Mouse (Mus musculus) heart, embryonic 15.5 days (tissue): ENCODE data around the gene Ddx50. TPM values are rescaled to one million over a fixed set of nuclear protein-coding genes. Genes with fewer than 3 reads are reported as not detected.
A peak's percentile ranks its signal among the peaks of the same experiment; 100 is the strongest.

ENCODE experiments used
- ATAC-seq: fragments of 200-750 bp; cut with Nextera tagmentation; replicated peaks from 2 replicates; pipeline ENCODE4 v1.8.0; 2017; ENCODE audit warnings: low read depth, moderate TSS enrichment; ENCODE audit not compliant: insufficient number of reproducible peaks, insufficient read depth, low FRiP score
- H3K27ac ChIP-seq: fragments of 300-500 bp; sonication (generic); 2 replicates; pipeline ENCODE4 v1.5.1; 2015; ENCODE audit warnings: mild to moderate bottlenecking, inconsistent platforms
- H3K27me3 ChIP-seq: fragments of 300-500 bp; sonication (generic); 2 replicates; pipeline ENCODE4 v1.6.1; 2015; ENCODE audit warnings: inconsistent platforms
- H3K36me3 ChIP-seq: fragments of 300-500 bp; sonication (generic); 2 replicates; pipeline ENCODE4 v1.6.1; 2015; ENCODE audit warnings: mild to moderate bottlenecking, inconsistent platforms
- H3K4me1 ChIP-seq: fragments of 300-500 bp; sonication (generic); replicated peaks from 2 replicates; pipeline ENCODE4 v1.6.1; 2015; ENCODE audit warnings: inconsistent platforms
- H3K4me2 ChIP-seq: fragments of 300-500 bp; sonication (generic); 2 replicates; pipeline ENCODE4 v1.6.1; 2015; ENCODE audit warnings: inconsistent platforms, mild to moderate bottlenecking, moderate library complexity
- H3K4me3 ChIP-seq: fragments of 300-500 bp; sonication (generic); 2 replicates; pipeline ENCODE4 v1.5.1; 2015; ENCODE audit warnings: mild to moderate bottlenecking, inconsistent platforms
- H3K9ac ChIP-seq: fragments of 300-500 bp; sonication (generic); 2 replicates; pipeline ENCODE4 v1.6.1; 2015; ENCODE audit warnings: mild to moderate bottlenecking, inconsistent platforms
- H3K9me3 ChIP-seq: fragments of 300-500 bp; sonication (generic); replicated peaks from 2 replicates; pipeline ENCODE4 v1.6.1; 2016; ENCODE audit warnings: inconsistent platforms
- WGBS: fragments of 180-500 bp; shearing (Covaris S2); methylation state at CpG from one replicate; pipeline ENCODE4 v1.1.7; 2015; ENCODE audit warnings: mixed read lengths; 5-methylcytosine and 5-hydroxymethylcytosine counted together
- polyA plus RNA-seq: library from polyadenylated mRNA; unstranded; fragments of >200 nt; fragmentation: Nextera tagmentation; extraction: Ambion mirVana; gene quantifications from 2 replicates; pipeline ENCODE4 v1.2.1, GENCODE M21; 2015

Ddx50 gene
- polyA plus RNA-seq, 1 experiment from 2014 or later, result 85.2 TPM

GRCm38 (mm10) chr10:62668043-62668442 is 17.0 kb upstream of the Ddx50 start:
- Histone ChIP-seq H3K4me3 (no peak overlapping the region), H3K27ac (no peak overlapping the region), H3K27me3 (no peaks in the 10 kb centered on the region), H3K36me3 (no peaks in the 10 kb centered on the region), H3K4me1 (peaks cover 12% of the 10 kb centered on the region), H3K4me2 (no peak overlapping the region), H3K9me3 (no peaks in the 10 kb centered on the region), H3K9ac (no peak overlapping the region)
- WGBS, result 38% methylated on average over 5 of the region's 5 CpGs
- ATAC-seq, result no peak

DNA sequence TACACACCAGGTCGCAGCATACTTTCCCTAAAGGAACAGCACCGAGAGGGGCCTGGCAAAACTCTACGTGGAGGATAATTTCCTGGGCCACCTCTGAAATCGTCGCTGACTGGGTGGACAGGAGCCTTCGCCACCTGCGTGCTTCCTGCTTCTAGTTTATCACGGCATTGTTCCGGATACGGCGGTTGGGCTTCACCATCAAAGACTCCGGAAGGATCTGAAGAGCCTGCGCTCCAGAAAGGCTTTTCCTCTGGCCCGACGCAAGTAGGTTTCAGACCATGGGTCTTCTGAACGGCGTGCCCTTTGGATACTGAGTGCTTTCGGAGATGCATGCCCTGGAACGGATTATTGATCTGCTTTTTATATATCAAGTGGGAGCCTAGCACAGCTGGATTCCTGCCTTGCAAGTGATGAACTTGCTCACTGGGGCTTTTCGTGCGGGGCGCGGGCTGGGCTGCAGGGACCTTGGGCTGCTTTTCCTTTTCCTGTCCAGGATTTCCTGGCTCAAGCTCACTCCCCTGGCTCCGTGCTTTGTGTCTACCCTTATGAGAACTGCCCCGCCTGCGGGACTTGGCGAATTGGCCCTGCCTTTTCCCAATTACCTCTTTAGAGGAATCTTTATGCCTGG is 14.1 kb upstream of the Ddx50 start:
- 35% methylated on average over 27 of the region's 27 CpGs for WGBS
- peak overlapping the region; percentile 37 for H3K4me3 ChIP-seq
- peaks cover 12% of the 10 kb centered on the region for H3K4me1 ChIP-seq
- no peaks in the 10 kb centered on the region for H3K27me3 ChIP-seq
- peak overlapping the region; percentile 65 for H3K4me2 ChIP-seq
- ATAC-seq, result 0 out of 2 replicates have a peak, but pooled peaks have one; percentile 58
- no peaks in the 10 kb centered on the region for H3K9me3 ChIP-seq
- peak overlapping the region; percentile 74 for H3K27ac ChIP-seq
- 0 out of 2 replicates have a peak overlapping the region, but pooled peaks have one; percentile 27 for H3K9ac ChIP-seq
- H3K36me3 ChIP-seq, result no peaks in the 10 kb centered on the region

- H3K4me2 ChIP-seq, result peak overlapping the region; percentile 65; the same call in 1 of the 2 replicates
- 82% methylated on average over 10 of the region's 10 CpGs for WGBS
- H3K9me3 ChIP-seq, result no peaks in the 10 kb centered on the region
- no peaks in the 10 kb centered on the region for H3K27me3 ChIP-seq
- no peak overlapping the region for H3K9ac ChIP-seq
- no peak overlapping the region for H3K4me3 ChIP-seq
- ATAC-seq, result no peak
- H3K27ac ChIP-seq, result peak overlapping the region; percentile 74
- peaks cover 12% of the 10 kb centered on the region for H3K4me1 ChIP-seq
- H3K36me3 ChIP-seq, result no peaks in the 10 kb centered on the region
These were observed 13.2 kb upstream of the Ddx50 start for GRCm38 (mm10) chr10:62664171-62664570.

GRCm38 (mm10) chr10:62656711-62657110 is 5.7 kb upstream of the Ddx50 start:
- no peak overlapping the region for H3K27ac ChIP-seq
- no peak for ATAC-seq
- WGBS, result 65% methylated on average over 7 of the region's 7 CpGs

DNA sequence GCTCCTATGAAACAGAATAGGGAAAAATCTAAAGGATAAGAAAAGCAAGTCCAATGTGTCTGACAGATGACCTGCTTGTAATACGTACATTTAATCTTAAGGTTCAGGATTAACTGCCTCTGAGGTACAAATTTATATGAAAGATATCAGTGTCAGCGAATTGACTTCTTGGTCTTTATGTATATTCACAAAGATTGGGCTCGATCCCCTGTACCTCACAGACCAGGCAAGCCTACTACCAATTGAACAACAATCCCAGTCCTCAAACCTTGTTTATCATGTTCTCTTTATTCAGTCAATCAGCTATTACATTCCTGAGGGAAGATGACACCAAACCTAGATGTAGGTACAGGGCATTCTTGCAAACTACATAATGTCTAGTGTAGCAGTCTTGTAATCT is 943 bp upstream of the Ddx50 start:
- WGBS, result 22% methylated on average over 3 of the region's 3 CpGs
- H3K9ac ChIP-seq, result peak overlapping the region; percentile 58
- peak overlapping the region; percentile 98 for H3K27ac ChIP-seq

More at GRCm38 (mm10) chr10:62656711-62657110, 5.7 kb upstream of the Ddx50 start:
- Histone ChIP-seq H3K4me1 (no peaks in the 10 kb centered on the region), H3K9me3 (no peaks in the 10 kb centered on the region), H3K27me3 (no peaks in the 10 kb centered on the region), H3K4me3 (no peak overlapping the region), H3K36me3 (no peaks in the 10 kb centered on the region), H3K9ac (no peak overlapping the region), H3K4me2 (no peak overlapping the region)

GRCm38 (mm10) chr10:62650358-62650782 is 648 bp downstream of the Ddx50 start:
- Histone ChIP-seq H3K4me1 (peaks cover 12% of the 10 kb centered on the region), H3K27ac (peak overlapping the region; percentile 98), H3K4me2 (peak overlapping the region; percentile 71), H3K9me3 (no peaks in the 10 kb centered on the region), H3K27me3 (no peaks in the 10 kb centered on the region), H3K4me3 (peak overlapping the region; percentile 95), H3K9ac (peak overlapping the region; percentile 96), H3K36me3 (peaks cover 8% of the 10 kb centered on the region)
- no peak for ATAC-seq
- WGBS, result under 1% methylated on average over 17 of the region's 17 CpGs

More for the DNA sequence above, 943 bp upstream of the Ddx50 start:
- Histone ChIP-seq H3K4me3 (peak overlapping the region; percentile 95), H3K36me3 (no peaks in the 10 kb centered on the region; the same call in 1 of the 2 replicates), H3K9me3 (no peaks in the 10 kb centered on the region), H3K27me3 (no peaks in the 10 kb centered on the region), H3K4me1 (peaks cover 12% of the 10 kb centered on the region), H3K4me2 (peak overlapping the region; percentile 71)
- ATAC-seq, result no peak

GRCm38 (mm10) chr10:62604161-62604560 is 46.9 kb downstream of the Ddx50 start:
- Histone ChIP-seq H3K9ac (no peak overlapping the region), H3K27ac (no peak overlapping the region), H3K4me1 (peaks cover 10% of the 10 kb centered on the region), H3K36me3 (no peaks in the 10 kb centered on the region), H3K4me2 (no peak overlapping the region), H3K9me3 (no peaks in the 10 kb centered on the region), H3K27me3 (no peaks in the 10 kb centered on the region), H3K4me3 (no peak overlapping the region)
- WGBS, result 72% methylated on average over 3 of the region's 3 CpGs
- no peak for ATAC-seq

GRCm38 (mm10) chr10:62603233-62604030 is 47.6 kb downstream of the Ddx50 start:
- H3K36me3 ChIP-seq, result peaks cover 4% of the 10 kb centered on the region; the same call in 1 of the 2 replicates
- no peak overlapping the region for H3K27ac ChIP-seq
- no peak for ATAC-seq
- H3K9ac ChIP-seq, result no peak overlapping the region
- H3K4me1 ChIP-seq, result peaks cover 10% of the 10 kb centered on the region
- no peaks in the 10 kb centered on the region for H3K9me3 ChIP-seq
- 85% methylated on average over 12 of the region's 12 CpGs for WGBS
- no peaks in the 10 kb centered on the region for H3K27me3 ChIP-seq
- no peak overlapping the region for H3K4me2 ChIP-seq
- no peak overlapping the region for H3K4me3 ChIP-seq

GRCm38 (mm10) chr10:62602177-62603040 is 48.6 kb downstream of the Ddx50 start, which contains the start of gene Ddx21:
TSS of gene Ddx21 (minus strand) at chr10:62602281.
- WGBS, result 5% methylated on average over 53 of the region's 53 CpGs
- peak within 1 kb of the TSS; percentile 77 for H3K27ac ChIP-seq
- H3K27me3 ChIP-seq, result no peaks in the 10 kb centered on the region
- H3K36me3 ChIP-seq, result peaks cover 14% of the 10 kb centered on the region
- H3K4me3 ChIP-seq, result peak within 1 kb of the TSS; percentile 83
- no peaks in the 10 kb centered on the region for H3K9me3 ChIP-seq
- peaks cover 10% of the 10 kb centered on the region for H3K4me1 ChIP-seq
- ATAC-seq, result peak; percentile 93
- H3K9ac ChIP-seq, result peak within 1 kb of the TSS; percentile 71
- peak within 1 kb of the TSS; percentile 89 for H3K4me2 ChIP-seq

- peaks cover 19% of the 10 kb centered on the region for H3K36me3 ChIP-seq
These were observed 49.2 kb downstream of the Ddx50 start for GRCm38 (mm10) chr10:62601833-62602176.

More at GRCm38 (mm10) chr10:62601833-62602176, 49.2 kb downstream of the Ddx50 start:
- H3K9me3 ChIP-seq, result no peaks in the 10 kb centered on the region
- peak overlapping the region; percentile 89 for H3K4me2 ChIP-seq
- under 1% methylated on average over 23 of the region's 23 CpGs for WGBS
- no peaks in the 10 kb centered on the region for H3K27me3 ChIP-seq
- H3K4me1 ChIP-seq, result peaks cover 10% of the 10 kb centered on the region
- peak; percentile 77 for ATAC-seq
- H3K4me3 ChIP-seq, result peak overlapping the region; percentile 83
- H3K9ac ChIP-seq, result peak overlapping the region; percentile 71
- peak overlapping the region; percentile 77 for H3K27ac ChIP-seq
